Comparison of ENCODE assay signal across 20 mouse cellular contexts in the genomic region with DNA sequence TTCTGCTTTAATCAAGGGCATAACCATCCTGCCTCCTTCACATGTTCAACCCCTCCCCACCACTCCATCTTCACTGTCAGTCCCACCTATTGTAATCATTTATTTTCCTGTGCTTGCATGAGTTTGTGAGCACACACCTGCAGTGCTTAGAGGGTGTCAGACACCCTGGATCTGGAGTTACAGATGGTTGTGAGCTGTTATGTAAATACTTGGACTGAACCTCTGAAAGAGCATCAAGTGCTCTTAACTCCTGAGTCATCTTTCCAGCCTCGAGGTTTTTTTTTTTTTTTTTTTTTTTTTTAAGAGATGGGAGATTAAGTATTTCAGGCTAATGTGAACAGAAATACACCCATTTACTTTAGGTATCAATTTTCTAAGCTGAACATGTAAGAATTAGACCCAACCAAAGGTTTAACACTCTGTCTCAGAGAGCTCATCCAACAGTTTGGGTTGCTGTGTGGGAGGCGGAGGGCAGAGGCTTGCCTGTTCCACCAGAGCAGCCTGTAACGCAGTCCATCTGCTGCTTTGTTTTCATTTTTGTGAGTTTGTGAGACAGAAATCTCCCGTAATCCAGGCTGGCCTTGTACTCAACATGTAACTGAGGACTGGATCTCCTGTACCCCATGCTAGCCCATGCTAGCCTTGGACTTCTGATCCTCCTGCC. TPM values are rescaled to one million over a fixed set of nuclear protein-coding genes. Genes with fewer than 3 reads are reported as not detected.
DNase-seq lines count a peak whose midpoint lies in the region; ATAC-seq and TF ChIP-seq lines count a peak whose summit lies in the region.
"Had no signal": no experiment of that assay in that cellular context is flagged by ENCODE, and none has a peak within 500 bp of the region (broad histone marks: within the 10 kb centered on the region; RNA-seq: fewer than 3 reads in every experiment).

No protein-coding gene starts in this region.

- H3K27me3 ChIP-seq in embryonic facial prominence, embryonic 14.5 days (replicated peaks; ENCODE audit: control insufficient read depth, insufficient read depth, low read length): no peaks in the 10 kb centered on the region
- H3K27me3 ChIP-seq in embryonic facial prominence, embryonic 10.5 days (replicated peaks; ENCODE audit: low read depth, poor library complexity, severe bottlenecking): no peaks in the 10 kb centered on the region
- no peaks in the 10 kb centered on the region for H3K27me3 ChIP-seq in kidney, embryonic 15.5 days
- no peaks in the 10 kb centered on the region for H3K27me3 ChIP-seq in lung, postnatal 0 days (replicated peaks; ENCODE audit: insufficient read depth, low read length)
- H3K27me3 ChIP-seq: embryonic facial prominence, embryonic 13.5 days; heart, embryonic 12.5 days; limb, embryonic 12.5 days had no signal

- no peaks in the 10 kb centered on the region for H3K36me3 ChIP-seq in embryonic facial prominence, embryonic 14.5 days (ENCODE audit: control insufficient read depth, insufficient read depth, low read length)
- no peaks in the 10 kb centered on the region for H3K36me3 ChIP-seq in embryonic facial prominence, embryonic 10.5 days (replicated peaks)
- no peaks in the 10 kb centered on the region for H3K36me3 ChIP-seq in kidney, embryonic 15.5 days
- H3K36me3 ChIP-seq in lung, postnatal 0 days (ENCODE audit: insufficient read depth, low read length): no peaks in the 10 kb centered on the region
- H3K36me3 ChIP-seq: embryonic facial prominence, embryonic 13.5 days; heart, embryonic 12.5 days; limb, embryonic 12.5 days; midbrain, embryonic 10.5 days had no signal

- no peaks in the 10 kb centered on the region for H3K9me3 ChIP-seq in embryonic facial prominence, embryonic 14.5 days (ENCODE audit: control insufficient read depth, low read length)
- H3K9me3 ChIP-seq in embryonic facial prominence, embryonic 10.5 days: no peaks in the 10 kb centered on the region
- H3K9me3 ChIP-seq in kidney, embryonic 15.5 days (replicated peaks): no peaks in the 10 kb centered on the region
- H3K9me3 ChIP-seq in lung, postnatal 0 days (ENCODE audit: low read length): no peaks in the 10 kb centered on the region
- H3K9me3 ChIP-seq: embryonic facial prominence, embryonic 13.5 days; heart, embryonic 12.5 days; limb, embryonic 12.5 days; midbrain, embryonic 10.5 days had no signal

- no peak overlapping the region for H3K4me2 ChIP-seq in embryonic facial prominence, embryonic 14.5 days (ENCODE audit: low read depth, low read length)
- no peak overlapping the region for H3K4me2 ChIP-seq in kidney, embryonic 15.5 days
- no peak overlapping the region for H3K4me2 ChIP-seq in lung, postnatal 0 days (replicated peaks; ENCODE audit: low read depth, low read length)
- H3K4me2 ChIP-seq: embryonic facial prominence, embryonic 13.5 days; heart, embryonic 12.5 days; limb, embryonic 12.5 days had no signal

- 0 out of 2 replicates have a peak, but pooled peaks cover 4% of the 10 kb centered on the region for H3K4me1 ChIP-seq in embryonic facial prominence, embryonic 14.5 days (ENCODE audit: control insufficient read depth, insufficient read depth, low read length)
- peaks cover 9% of the 10 kb centered on the region; the same call in 1 of the 2 replicates for H3K4me1 ChIP-seq in embryonic facial prominence, embryonic 10.5 days
- peaks cover 33% of the 10 kb centered on the region for H3K4me1 ChIP-seq in kidney, embryonic 15.5 days
- peaks cover 5% of the 10 kb centered on the region; the same call in 1 of the 2 replicates for H3K4me1 ChIP-seq in lung, postnatal 0 days (ENCODE audit: insufficient read depth, low read depth, low read length)
- H3K4me1 ChIP-seq: heart, embryonic 12.5 days; midbrain, embryonic 10.5 days had no signal

- peak; percentile 90 for TF ChIP-seq EP300 in lung, postnatal 0 days (IDR thresholded peaks at IDR 0.05)

- 35% methylated on average over 4 of the region's 4 CpGs for WGBS in embryonic facial prominence, embryonic 14.5 days
- 63% methylated on average over 4 of the region's 4 CpGs for WGBS in embryonic facial prominence, embryonic 10.5 days
- WGBS in kidney, embryonic 15.5 days: 36% methylated on average over 4 of the region's 4 CpGs
- 22% methylated on average over 4 of the region's 4 CpGs for WGBS in lung, postnatal 0 days

- H3K4me3 ChIP-seq in embryonic facial prominence, embryonic 14.5 days (ENCODE audit: low read depth, low read length): no peak overlapping the region
- no peak overlapping the region for H3K4me3 ChIP-seq in embryonic facial prominence, embryonic 10.5 days
- no peak overlapping the region for H3K4me3 ChIP-seq in kidney, embryonic 15.5 days (replicated peaks)
- H3K4me3 ChIP-seq in lung, postnatal 0 days (ENCODE audit: low read depth, low read length): no peak overlapping the region
- H3K4me3 ChIP-seq: embryonic facial prominence, embryonic 13.5 days; heart, embryonic 12.5 days; limb, embryonic 12.5 days; midbrain, embryonic 10.5 days had no signal

- TF ChIP-seq CTCF in lung, postnatal 0 days (IDR thresholded peaks at IDR 0.05): no peak

- H3K9ac ChIP-seq in embryonic facial prominence, embryonic 14.5 days (ENCODE audit: low read depth, low read length): no peak overlapping the region
- H3K9ac ChIP-seq in kidney, embryonic 15.5 days: no peak overlapping the region
- no peak overlapping the region for H3K9ac ChIP-seq in lung, postnatal 0 days (replicated peaks; ENCODE audit: low read depth)
- H3K9ac ChIP-seq: embryonic facial prominence, embryonic 13.5 days; heart, embryonic 12.5 days; limb, embryonic 12.5 days; liver, embryonic 14.5 days had no signal

- ATAC-seq in embryonic facial prominence, embryonic 14.5 days (ENCODE audit: low read depth): peak; percentile 16; the same call in 1 of the 2 replicates
- ATAC-seq in kidney, embryonic 15.5 days (replicated peaks; ENCODE audit: low FRiP score): no peak
- peak; percentile 64 for ATAC-seq in lung, postnatal 0 days
- ATAC-seq: hindbrain, embryonic 16.5 days had no signal

- no peak for DNase-seq in embryonic facial prominence, embryonic 14.5 days (ENCODE audit: low spot score)
- DNase-seq in embryonic facial prominence, embryonic 10.5 days (ENCODE audit: low spot score): no peak
- DNase-seq in kidney, adult 9 months: no peak
- DNase-seq in lung, postnatal 0 days (ENCODE audit: low spot score): peak; percentile 82
- no peak for DNase-seq in lung, postnatal 4 days
- no peak for DNase-seq in adrenal gland, adult (ENCODE audit: inconsistent age in 2 of 2, low spot score in 1 of 2)
- DNase-seq in heart, adult 11 months: no peak
- DNase-seq: cerebellum, postnatal 36 days; heart, postnatal 36 days; lung, postnatal 14 days; thymus, postnatal 14 days had no signal

- no peak overlapping the region for H3K27ac ChIP-seq in embryonic facial prominence, embryonic 14.5 days (replicated peaks; ENCODE audit: low read depth, low read length)
- no peak overlapping the region for H3K27ac ChIP-seq in embryonic facial prominence, embryonic 10.5 days (replicated peaks)
- H3K27ac ChIP-seq in kidney, embryonic 15.5 days: 0 out of 2 replicates have a peak overlapping the region, but pooled peaks have one; percentile 3
- peak overlapping the region; percentile 73 for H3K27ac ChIP-seq in lung, postnatal 0 days (ENCODE audit: low read length)
- H3K27ac ChIP-seq: embryonic facial prominence, embryonic 13.5 days; limb, embryonic 12.5 days; liver, embryonic 14.5 days; midbrain, embryonic 10.5 days had no signal

RNA-seq across cellular contexts. Expression of gene Tmem213, which starts 7.2 kb away (rescaled TPM):
- 2.7 and 3.2 TPM in 2 replicates for polyA plus RNA-seq in embryonic facial prominence, embryonic 14.5 days (2014; fragmentation: Nextera tagmentation; extraction: Ambion mirVana)
- 0.25 and 0.52 TPM in 2 replicates for polyA plus RNA-seq in embryonic facial prominence, embryonic 10.5 days (2016; fragmentation: Nextera tagmentation; extraction: Ambion mirVana)
- 37.4 and 43.5 TPM in 2 replicates for polyA plus RNA-seq in kidney, embryonic 15.5 days (2015; fragmentation: Nextera tagmentation; extraction: Ambion mirVana)
- polyA plus RNA-seq in lung, postnatal 0 days (2015; fragmentation: Nextera tagmentation; extraction: Ambion mirVana): 66.6 and 99.1 TPM in 2 replicates
- polyA plus RNA-seq: forebrain, embryonic 11.5 days; heart, embryonic 12.5 days; hindbrain, embryonic 16.5 days; liver, embryonic 14.5 days; midbrain, embryonic 10.5 days; neural tube, embryonic 14.5 days had no signal

RNA-seq across cellular contexts. Expression of gene Atp6v0a4, which starts 8.1 kb away (rescaled TPM):
- polyA plus RNA-seq in embryonic facial prominence, embryonic 14.5 days (2014; fragmentation: Nextera tagmentation; extraction: Ambion mirVana): 0.97 and 3.1 TPM in 2 replicates
- 0.05 TPM in 2 replicates for polyA plus RNA-seq in embryonic facial prominence, embryonic 10.5 days (2016; fragmentation: Nextera tagmentation; extraction: Ambion mirVana)
- polyA plus RNA-seq in kidney, embryonic 15.5 days (2015; fragmentation: Nextera tagmentation; extraction: Ambion mirVana): 12.0 and 12.6 TPM in 2 replicates
- polyA plus RNA-seq in lung, postnatal 0 days (2015; fragmentation: Nextera tagmentation; extraction: Ambion mirVana): 16.0 and 20.0 TPM in 2 replicates
- polyA plus RNA-seq: forebrain, embryonic 11.5 days; limb, embryonic 12.5 days; midbrain, embryonic 10.5 days had no signal

Comparison
In these comparisons a context has a peak if more than half of its experiments do, and no peak if none do; other contexts are left out.
1. H3K27ac ChIP-seq: peak in kidney, embryonic 15.5 days (single experiment) and lung, postnatal 0 days (single experiment); none in embryonic facial prominence, embryonic 14.5 days (single experiment) and embryonic facial prominence, embryonic 10.5 days (single experiment).